Mouse (Mus musculus): ENCODE results near the gene Sp2. TPM values are rescaled to one million over a fixed set of nuclear protein-coding genes. Genes with fewer than 3 reads are reported as not detected.

Sp2 gene
- total and polyA plus RNA-seq, 2 experiments from 2014 or later: 5.2 to 13.7 TPM

GRCm38 (mm10) chr11:96929096-96929765, 53.5 kb downstream of the Sp2 start:
- no peak for DNase-seq (ENCODE audit: low spot score)
- H3K27me3 ChIP-seq (ENCODE audit: insufficient read depth, low read length): 0 out of 2 replicates have a peak, but pooled peaks cover 9% of the 10 kb centered on the region
- TF ChIP-seq CTCF (IDR thresholded peaks at IDR 0.05): no peak
- no peaks in the 10 kb centered on the region for H3K36me3 ChIP-seq (ENCODE audit: insufficient read depth, low read length)
- no peaks in the 10 kb centered on the region for H3K4me1 ChIP-seq (ENCODE audit: insufficient read depth, low read length)
- WGBS: 12% methylated on average over 13 of the region's 13 CpGs
- no peak for ATAC-seq (ENCODE audit: low FRiP score)
- H3K27ac ChIP-seq (ENCODE audit: low read depth, low read length): no peak overlapping the region
- H3K9me3 ChIP-seq (ENCODE audit: low read length): no peaks in the 10 kb centered on the region
- no peak overlapping the region for H3K4me2 ChIP-seq (ENCODE audit: low read depth, low read length, poor library complexity, severe bottlenecking)
- no peak overlapping the region for H3K4me3 ChIP-seq (ENCODE audit: low read depth, low read length)
- H3K9ac ChIP-seq (replicated peaks; ENCODE audit: low read length, poor library complexity, severe bottlenecking): no peak overlapping the region

GRCm38 (mm10) chr11:96928691-96929090, 54.1 kb downstream of the Sp2 start:
- Histone ChIP-seq H3K36me3 (ENCODE audit: insufficient read depth, low read length) (no peaks in the 10 kb centered on the region), H3K4me3 (ENCODE audit: low read depth, low read length) (no peak overlapping the region), H3K27ac (ENCODE audit: low read depth, low read length) (no peak overlapping the region), H3K4me1 (ENCODE audit: insufficient read depth, low read length) (no peaks in the 10 kb centered on the region), H3K4me2 (ENCODE audit: low read depth, low read length, poor library complexity, severe bottlenecking) (no peak overlapping the region), H3K27me3 (ENCODE audit: insufficient read depth, low read length) (0 out of 2 replicates have a peak, but pooled peaks cover 9% of the 10 kb centered on the region), H3K9me3 (ENCODE audit: low read length) (no peaks in the 10 kb centered on the region), H3K9ac (replicated peaks; ENCODE audit: low read length, poor library complexity, severe bottlenecking) (no peak overlapping the region)
- DNase-seq (ENCODE audit: low spot score): no peak
- no peak for ATAC-seq (ENCODE audit: low FRiP score)
- 8% methylated on average over 5 of the region's 5 CpGs for WGBS
- TF ChIP-seq CTCF (IDR thresholded peaks at IDR 0.05): no peak

GRCm38 (mm10) chr11:96928088-96928487, 54.7 kb downstream of the Sp2 start, which contains the start of gene Prr15l:
Prr15l (plus strand) TSS chr11:96928104.
- Histone ChIP-seq H3K36me3 (ENCODE audit: insufficient read depth, low read length) (no peaks in the 10 kb centered on the region), H3K27me3 (ENCODE audit: insufficient read depth, low read length) (0 out of 2 replicates have a peak, but pooled peaks cover 9% of the 10 kb centered on the region), H3K27ac (ENCODE audit: low read depth, low read length) (no peak within 1 kb of the TSS), H3K4me1 (ENCODE audit: insufficient read depth, low read length) (no peaks in the 10 kb centered on the region), H3K4me3 (ENCODE audit: low read depth, low read length) (no peak within 1 kb of the TSS), H3K9ac (replicated peaks; ENCODE audit: low read length, poor library complexity, severe bottlenecking) (no peak within 1 kb of the TSS), H3K9me3 (ENCODE audit: low read length) (no peaks in the 10 kb centered on the region), H3K4me2 (ENCODE audit: low read depth, low read length, poor library complexity, severe bottlenecking) (no peak within 1 kb of the TSS)
- WGBS: 67% methylated on average over 2 of the region's 2 CpGs
- no peak for TF ChIP-seq CTCF (IDR thresholded peaks at IDR 0.05)
- DNase-seq (ENCODE audit: low spot score) (no peak), ATAC-seq (ENCODE audit: low FRiP score) (no peak)

- no peaks in the 10 kb centered on the region for H3K36me3 ChIP-seq (ENCODE audit: insufficient read depth, low read length)
- 85% methylated on average over 5 of the region's 5 CpGs for WGBS
- no peak overlapping the region for H3K4me3 ChIP-seq (ENCODE audit: low read depth, low read length)
- H3K9ac ChIP-seq (replicated peaks; ENCODE audit: low read length, poor library complexity, severe bottlenecking): no peak overlapping the region
- ATAC-seq (ENCODE audit: low FRiP score) (no peak), DNase-seq (ENCODE audit: low spot score) (no peak)
- no peak overlapping the region for H3K27ac ChIP-seq (ENCODE audit: low read depth, low read length)
- H3K9me3 ChIP-seq (ENCODE audit: low read length): no peaks in the 10 kb centered on the region
- no peak for TF ChIP-seq CTCF (IDR thresholded peaks at IDR 0.05)
- H3K4me2 ChIP-seq (ENCODE audit: low read depth, low read length, poor library complexity, severe bottlenecking): no peak overlapping the region
- no peaks in the 10 kb centered on the region for H3K4me1 ChIP-seq (ENCODE audit: insufficient read depth, low read length)
- 0 out of 2 replicates have a peak, but pooled peaks cover 9% of the 10 kb centered on the region for H3K27me3 ChIP-seq (ENCODE audit: insufficient read depth, low read length)
These were observed 56.2 kb downstream of the Sp2 start for GRCm38 (mm10) chr11:96926587-96926986.

- no peak overlapping the region for H3K9ac ChIP-seq (replicated peaks; ENCODE audit: low read length, poor library complexity, severe bottlenecking)
- H3K36me3 ChIP-seq (ENCODE audit: insufficient read depth, low read length): no peaks in the 10 kb centered on the region
- H3K4me1 ChIP-seq (ENCODE audit: insufficient read depth, low read length): no peaks in the 10 kb centered on the region
- no peak for TF ChIP-seq CTCF (IDR thresholded peaks at IDR 0.05)
- H3K4me3 ChIP-seq (ENCODE audit: low read depth, low read length): no peak overlapping the region
- DNase-seq (ENCODE audit: low spot score): no peak
- H3K27me3 ChIP-seq (ENCODE audit: insufficient read depth, low read length): 0 out of 2 replicates have a peak, but pooled peaks cover 9% of the 10 kb centered on the region
- no peak overlapping the region for H3K27ac ChIP-seq (ENCODE audit: low read depth, low read length)
- H3K4me2 ChIP-seq (ENCODE audit: low read depth, low read length, poor library complexity, severe bottlenecking): no peak overlapping the region
- H3K9me3 ChIP-seq (ENCODE audit: low read length): no peaks in the 10 kb centered on the region
- 89% methylated on average over 12 of the region's 12 CpGs for WGBS
- no peak for ATAC-seq (ENCODE audit: low FRiP score)
These were observed 57.1 kb downstream of the Sp2 start for GRCm38 (mm10) chr11:96925469-96926148.

GRCm38 (mm10) chr11:96924861-96925260, 57.9 kb downstream of the Sp2 start:
- Histone ChIP-seq H3K36me3 (ENCODE audit: insufficient read depth, low read length) (no peaks in the 10 kb centered on the region), H3K9ac (replicated peaks; ENCODE audit: low read length, poor library complexity, severe bottlenecking) (no peak overlapping the region), H3K9me3 (ENCODE audit: low read length) (no peaks in the 10 kb centered on the region), H3K4me3 (ENCODE audit: low read depth, low read length) (no peak overlapping the region), H3K27ac (ENCODE audit: low read depth, low read length) (no peak overlapping the region), H3K27me3 (ENCODE audit: insufficient read depth, low read length) (0 out of 2 replicates have a peak, but pooled peaks cover 9% of the 10 kb centered on the region), H3K4me1 (ENCODE audit: insufficient read depth, low read length) (no peaks in the 10 kb centered on the region), H3K4me2 (ENCODE audit: low read depth, low read length, poor library complexity, severe bottlenecking) (no peak overlapping the region)
- 83% methylated on average over 11 of the region's 11 CpGs for WGBS
- no peak for TF ChIP-seq CTCF (IDR thresholded peaks at IDR 0.05)
- no peak for ATAC-seq (ENCODE audit: low FRiP score)
- DNase-seq (ENCODE audit: low spot score): no peak

All from midbrain, postnatal 0 days (tissue).